Mouse (Mus musculus) adipocyte (in vitro differentiated cells): ENCODE results near the gene Gdf11.

Experiments
- DNase-seq: peaks from one replicate; pipeline ENCODE4 v3.0.0-alpha.2; 2016; ENCODE audit warnings: low spot score

Gdf11 gene

GRCm38 (mm10) chr10:128892246-128892645 lies 728 bp upstream of the Gdf11 start:
- DNase-seq: no peak

- no peak for DNase-seq
Observed at GRCm38 (mm10) chr10:128890383-128891295, 879 bp downstream of the Gdf11 start.

- no peak for DNase-seq
Observed at GRCm38 (mm10) chr10:128889846-128890245, 1.7 kb downstream of the Gdf11 start.

GRCm38 (mm10) chr10:128888941-128889827 lies 2.3 kb downstream of the Gdf11 start:
- DNase-seq: no peak

- no peak for DNase-seq
Observed at GRCm38 (mm10) chr10:128882067-128882466, 9.5 kb downstream of the Gdf11 start.

GRCm38 (mm10) chr10:128878811-128879210 lies 12.7 kb downstream of the Gdf11 start:
- DNase-seq: no peak

GRCm38 (mm10) chr10:128878291-128878690 lies 13.2 kb downstream of the Gdf11 start:
- DNase-seq: peak; percentile 41

- no peak for DNase-seq
Observed at GRCm38 (mm10) chr10:128870341-128870740, 21.2 kb downstream of the Gdf11 start.

- no peak for DNase-seq
Observed at GRCm38 (mm10) chr10:128866518-128866917, 25.0 kb downstream of the Gdf11 start.

- DNase-seq: no peak
Observed at GRCm38 (mm10) chr10:128866042-128866441, 25.5 kb downstream of the Gdf11 start.

GRCm38 (mm10) chr10:128861176-128861575 lies 30.3 kb downstream of the Gdf11 start:
- DNase-seq: no peak

- DNase-seq: no peak
Observed at GRCm38 (mm10) chr10:128850339-128850738, 41.2 kb downstream of the Gdf11 start.

- no peak for DNase-seq
Observed at GRCm38 (mm10) chr10:128848426-128848825, 43.1 kb downstream of the Gdf11 start.

GRCm38 (mm10) chr10:128846664-128847063 lies 44.9 kb downstream of the Gdf11 start:
- no peak for DNase-seq

GRCm38 (mm10) chr10:128845516-128845915 lies 46.0 kb downstream of the Gdf11 start:
- DNase-seq: peak; percentile 50

- DNase-seq: no peak
Observed at GRCm38 (mm10) chr10:128843260-128843659, 48.3 kb downstream of the Gdf11 start.

- no peak for DNase-seq
Observed at GRCm38 (mm10) chr10:128840612-128841011, 50.9 kb downstream of the Gdf11 start.

- DNase-seq: no peak
Observed at GRCm38 (mm10) chr10:128839434-128839833, 52.1 kb downstream of the Gdf11 start.

GRCm38 (mm10) chr10:128837400-128837799 lies 54.1 kb downstream of the Gdf11 start:
- DNase-seq: no peak
